Mouse (Mus musculus): ENCODE results near the gene Thoc2. TPM values are rescaled to one million over a fixed set of nuclear protein-coding genes. Genes with fewer than 3 reads are reported as not detected.
"Not testable (repeated sequence)": the region's sequence is repeated elsewhere in the genome, so short reads cannot be mapped to it uniquely, and the experiment has no call there.

The Thoc2 gene
- 109 and 115 TPM in 2 replicates for polyA plus RNA-seq (2016; fragmentation: Nextera tagmentation; extraction: Ambion mirVana)

DNA sequence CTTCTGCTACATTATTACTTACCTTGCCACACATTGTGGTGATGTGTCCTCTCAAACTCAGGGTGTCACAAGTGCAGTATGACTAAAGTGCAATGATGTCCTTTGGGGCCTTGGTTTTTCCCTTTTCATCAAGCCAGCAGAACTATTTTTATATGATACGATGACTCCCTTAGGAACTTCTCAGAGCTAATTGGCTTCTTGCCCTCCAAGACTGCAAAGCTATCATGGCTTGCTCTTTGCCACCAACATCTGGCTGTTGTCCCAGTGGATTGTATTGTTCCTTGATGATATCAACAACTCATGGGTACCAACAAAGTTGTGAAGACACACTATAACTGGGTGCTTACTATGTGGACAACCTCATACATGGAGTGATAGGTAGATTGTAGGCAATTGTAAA lies at the start of gene Thoc2:
TSS of gene Thoc2 (minus strand) at position 101 of the 400 bp plus-strand sequence.
- Histone ChIP-seq H3K9me3 (no peaks in the 10 kb centered on the region), H3K27ac (replicated peaks) (no peak within 1 kb of the TSS), H3K27me3 (no peaks in the 10 kb centered on the region), H3K36me3 (no peaks in the 10 kb centered on the region), H3K4me2 (replicated peaks) (no peak within 1 kb of the TSS), H3K4me1 (no peaks in the 10 kb centered on the region), H3K9ac (replicated peaks) (no peak within 1 kb of the TSS), H3K4me3 (no peak within 1 kb of the TSS)
- WGBS: 95% methylated on average over 1 of the region's 1 CpGs
- no peak for ATAC-seq (ENCODE audit: low FRiP score, low read depth)

DNA sequence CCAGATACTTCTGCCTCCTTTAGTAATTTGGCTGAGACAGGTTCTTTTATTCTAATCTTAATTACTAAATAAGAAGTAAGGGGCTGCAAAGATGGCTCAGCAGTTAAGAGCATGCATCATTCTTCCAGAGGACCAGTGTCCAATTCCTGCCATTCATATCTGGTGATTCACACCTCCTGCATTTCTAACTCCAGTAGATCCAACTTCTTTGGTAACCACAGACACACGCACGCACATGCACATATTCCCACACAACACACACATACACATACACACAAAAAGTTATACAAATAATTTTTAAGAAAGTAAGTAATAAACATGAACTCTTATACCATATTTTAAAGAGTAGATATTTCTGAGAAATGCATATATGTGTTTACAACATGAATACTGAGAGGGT lies 49.6 kb upstream of the Thoc2 start:
- Histone ChIP-seq H3K4me1 (no peaks in the 10 kb centered on the region), H3K4me2 (replicated peaks) (no peak overlapping the region), H3K9me3 (no peaks in the 10 kb centered on the region), H3K36me3 (no peaks in the 10 kb centered on the region), H3K9ac (replicated peaks) (no peak overlapping the region), H3K27me3 (no peaks in the 10 kb centered on the region), H3K4me3 (no peak overlapping the region), H3K27ac (replicated peaks) (no peak overlapping the region)
- 91% methylated on average over 2 of the region's 2 CpGs for WGBS
- ATAC-seq (ENCODE audit: low FRiP score, low read depth): no peak

DNA sequence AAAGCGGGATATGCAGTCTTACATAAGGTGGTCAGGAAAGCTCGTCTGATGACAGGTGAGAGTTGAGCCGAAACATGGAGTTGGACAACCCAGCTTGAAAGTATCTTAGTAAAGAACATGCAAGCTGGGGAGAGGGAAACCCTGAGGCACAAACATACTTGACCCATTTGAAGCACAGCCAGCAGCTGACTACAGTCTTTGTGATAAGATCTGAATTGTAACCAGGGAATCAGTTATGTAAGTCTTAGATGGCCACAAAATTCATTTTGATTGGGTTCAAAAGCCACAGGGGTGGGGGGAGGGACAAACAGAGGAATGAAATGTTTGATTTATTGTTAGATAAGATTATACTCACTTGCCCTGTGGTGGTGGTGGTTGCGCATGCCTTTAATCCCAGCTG lies 48.9 kb upstream of the Thoc2 start:
- 85% methylated on average over 4 of the region's 4 CpGs for WGBS
- no peaks in the 10 kb centered on the region for H3K36me3 ChIP-seq
- H3K9ac ChIP-seq (replicated peaks): no peak overlapping the region

DNA sequence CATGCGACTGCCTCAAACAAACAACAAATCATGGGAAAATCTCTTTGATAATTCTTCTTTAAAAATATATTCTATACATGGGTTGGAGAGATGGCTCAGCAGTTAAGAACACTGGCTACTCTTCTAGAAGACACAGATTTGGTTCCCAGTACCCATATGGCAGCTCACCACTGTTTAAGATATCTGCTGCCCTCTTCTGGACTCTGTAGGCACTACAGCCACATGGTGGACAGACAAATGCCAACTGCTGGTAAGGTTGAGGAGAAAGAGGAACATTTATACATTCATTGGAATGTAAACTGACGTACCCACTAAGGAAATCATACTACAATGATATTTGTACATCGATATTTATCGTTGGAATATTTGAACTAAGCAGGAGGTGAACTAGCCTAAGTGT lies 36.7 kb upstream of the Thoc2 start:
- Histone ChIP-seq H3K9me3 (no peaks in the 10 kb centered on the region), H3K9ac (replicated peaks) (no peak overlapping the region), H3K4me2 (replicated peaks) (no peak overlapping the region), H3K27ac (replicated peaks) (no peak overlapping the region), H3K27me3 (no peaks in the 10 kb centered on the region), H3K4me3 (no peak overlapping the region), H3K4me1 (no peaks in the 10 kb centered on the region), H3K36me3 (no peaks in the 10 kb centered on the region)
- WGBS: 66% methylated on average over 4 of the region's 4 CpGs
- ATAC-seq (ENCODE audit: low FRiP score, low read depth): no peak

More for the DNA sequence above, 48.9 kb upstream of the Thoc2 start:
- H3K9me3 ChIP-seq: no peaks in the 10 kb centered on the region
- H3K27me3 ChIP-seq: no peaks in the 10 kb centered on the region
- no peak overlapping the region for H3K27ac ChIP-seq (replicated peaks)
- H3K4me3 ChIP-seq: no peak overlapping the region
- no peaks in the 10 kb centered on the region for H3K4me1 ChIP-seq
- no peak for ATAC-seq (ENCODE audit: low FRiP score, low read depth)
- no peak overlapping the region for H3K4me2 ChIP-seq (replicated peaks)

DNA sequence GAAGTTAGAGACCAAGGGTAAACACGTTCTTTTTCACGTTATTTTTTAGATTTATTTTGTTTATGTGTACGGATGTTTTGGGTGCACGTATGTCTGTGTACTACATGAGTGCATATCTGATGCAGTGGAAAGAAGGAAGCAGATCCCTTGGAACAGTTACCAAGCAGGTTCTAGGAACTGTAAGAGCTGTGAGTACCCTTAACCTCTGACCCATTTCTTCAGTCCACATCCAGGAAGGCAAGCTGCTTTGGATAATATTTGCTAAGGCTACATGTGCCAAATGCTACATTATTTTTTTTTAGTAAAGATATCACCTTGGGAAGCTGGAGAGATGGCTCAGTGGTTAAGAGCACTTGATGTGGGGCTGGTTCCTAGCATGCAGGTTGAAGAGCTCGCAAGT lies 21.4 kb upstream of the Thoc2 start:
- Histone ChIP-seq H3K4me1 (no peaks in the 10 kb centered on the region), H3K4me3 (no peak overlapping the region), H3K27me3 (no peaks in the 10 kb centered on the region), H3K4me2 (replicated peaks) (no peak overlapping the region), H3K9me3 (no peaks in the 10 kb centered on the region), H3K36me3 (no peaks in the 10 kb centered on the region), H3K27ac (replicated peaks) (no peak overlapping the region), H3K9ac (replicated peaks) (no peak overlapping the region)
- 90% methylated on average over 5 of the region's 5 CpGs for WGBS
- no peak for ATAC-seq (ENCODE audit: low FRiP score, low read depth)

DNA sequence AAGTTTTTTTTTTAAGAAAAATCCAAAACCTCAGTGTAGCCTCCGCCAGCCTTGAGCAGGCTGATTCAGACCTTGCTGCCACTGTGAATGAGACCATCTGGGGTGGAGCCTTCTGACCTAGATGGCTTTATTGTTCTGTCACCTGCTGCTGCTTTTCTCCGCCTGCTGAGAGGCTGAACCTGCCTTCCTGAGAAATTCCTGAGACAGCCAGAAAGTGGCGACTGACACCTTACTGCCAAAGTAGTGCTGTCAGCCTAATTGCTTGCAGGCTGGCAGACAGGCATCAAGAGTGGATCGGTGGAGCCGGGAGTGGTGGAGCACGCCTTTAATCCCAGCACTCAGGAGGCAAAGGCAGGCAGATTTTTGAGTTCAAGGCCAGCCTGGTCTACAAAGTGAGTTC lies 11.3 kb upstream of the Thoc2 start:
- not testable (repeated sequence) for H3K27ac ChIP-seq (replicated peaks); ATAC-seq (ENCODE audit: low FRiP score, low read depth); H3K36me3 ChIP-seq; H3K4me3 ChIP-seq; H3K9me3 ChIP-seq; H3K27me3 ChIP-seq; H3K4me1 ChIP-seq; H3K4me2 ChIP-seq (replicated peaks); H3K9ac ChIP-seq (replicated peaks)
- WGBS: 59% methylated on average over 6 of the region's 6 CpGs

DNA sequence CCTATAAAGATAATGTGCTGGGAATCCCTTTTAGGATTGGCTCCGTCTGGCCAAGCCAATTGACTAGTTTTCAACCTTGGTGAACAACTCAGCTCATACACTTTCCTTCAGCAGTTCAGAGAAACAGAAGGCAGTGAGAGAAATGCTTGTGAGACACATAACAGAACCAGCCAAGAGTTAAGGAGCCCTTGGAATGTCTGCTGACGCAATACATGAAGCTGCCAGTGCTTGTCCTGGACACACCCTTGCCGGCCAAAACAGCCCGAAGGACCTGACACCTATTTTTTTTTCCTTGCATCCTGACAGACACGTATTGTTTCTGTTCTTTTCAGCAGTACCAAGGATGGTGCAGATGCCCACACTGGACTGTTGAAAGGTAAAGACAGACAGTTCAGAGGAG lies 4.2 kb upstream of the Thoc2 start:
- no peaks in the 10 kb centered on the region for H3K4me1 ChIP-seq
- 86% methylated on average over 5 of the region's 5 CpGs for WGBS
- H3K4me2 ChIP-seq (replicated peaks): no peak overlapping the region
- H3K9ac ChIP-seq (replicated peaks): no peak overlapping the region
- H3K36me3 ChIP-seq: no peaks in the 10 kb centered on the region
- no peak for ATAC-seq (ENCODE audit: low FRiP score, low read depth)
- H3K27ac ChIP-seq (replicated peaks): no peak overlapping the region
- no peak overlapping the region for H3K4me3 ChIP-seq
- no peaks in the 10 kb centered on the region for H3K9me3 ChIP-seq
- H3K27me3 ChIP-seq: no peaks in the 10 kb centered on the region

DNA sequence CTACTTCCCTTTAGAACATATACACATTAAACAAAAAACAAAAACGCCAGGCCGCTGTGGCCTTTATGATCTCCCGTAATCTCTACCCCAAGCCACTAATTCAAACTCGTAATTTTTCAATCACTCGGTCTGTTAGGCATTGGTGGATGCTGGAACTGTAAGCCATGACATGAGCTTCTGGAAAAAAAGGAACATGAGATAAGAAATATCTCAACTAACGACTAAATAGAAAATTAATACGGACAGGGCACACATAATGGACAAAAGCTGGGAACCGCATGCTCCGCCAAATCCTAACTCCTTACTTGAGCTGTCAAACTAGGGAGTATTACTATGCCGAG lies 8.4 kb downstream of the Thoc2 start:
- WGBS: 50% methylated on average over 10 of the region's 10 CpGs

DNA sequence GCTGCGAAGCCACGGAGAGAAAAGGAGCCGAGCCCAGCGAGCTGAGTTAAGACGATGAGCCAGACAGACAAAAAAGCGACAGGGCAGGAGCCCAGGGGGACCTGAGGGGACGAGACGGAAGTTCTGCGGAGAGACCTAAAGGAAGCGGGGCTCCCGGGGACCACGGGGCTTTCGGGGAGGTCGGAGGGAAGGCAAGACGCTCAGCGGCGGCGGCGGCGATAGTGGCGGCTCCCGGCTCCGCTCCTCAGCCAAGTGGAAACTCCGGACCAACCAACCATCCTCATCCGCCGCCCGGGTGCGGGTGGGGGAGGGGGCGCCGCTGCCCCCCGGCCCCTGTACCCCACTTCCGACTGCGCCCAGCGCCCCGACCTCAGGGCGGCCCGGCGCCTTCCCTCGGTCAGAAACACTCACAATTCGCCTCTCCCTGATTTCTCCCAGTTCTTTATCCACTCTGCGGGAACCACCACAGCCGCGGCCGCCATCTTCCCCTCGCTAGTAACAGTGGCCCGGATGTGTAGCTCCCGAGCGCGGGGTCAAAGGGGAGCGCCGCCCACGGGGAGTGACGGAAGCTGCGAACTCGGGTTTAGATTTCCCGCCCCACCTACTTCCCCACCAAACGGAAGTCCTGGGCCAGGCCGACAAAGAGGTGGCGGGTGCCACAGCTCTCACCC lies 8.9 kb downstream of the Thoc2 start:
- peak; percentile 98 for ATAC-seq (ENCODE audit: low FRiP score, low read depth)
- peak overlapping the region; percentile 85 for H3K27ac ChIP-seq (replicated peaks)
- no peaks in the 10 kb centered on the region for H3K9me3 ChIP-seq
- peak overlapping the region; percentile 71 for H3K9ac ChIP-seq (replicated peaks)
- H3K4me2 ChIP-seq (replicated peaks): peak overlapping the region; percentile 61
- H3K27me3 ChIP-seq: no peaks in the 10 kb centered on the region
- H3K4me1 ChIP-seq: peaks cover 4% of the 10 kb centered on the region; the same call in 1 of the 2 replicates
- no peaks in the 10 kb centered on the region for H3K36me3 ChIP-seq
- 28% methylated on average over 37 of the region's 59 CpGs for WGBS
- H3K4me3 ChIP-seq: peak overlapping the region; percentile 63

More for the DNA sequence above, 8.4 kb downstream of the Thoc2 start:
- H3K36me3 ChIP-seq: no peaks in the 10 kb centered on the region
- H3K27me3 ChIP-seq: no peaks in the 10 kb centered on the region
- ATAC-seq (ENCODE audit: low FRiP score, low read depth): no peak
- H3K27ac ChIP-seq (replicated peaks): 0 out of 2 replicates have a peak overlapping the region, but pooled peaks have one; percentile 85
- peaks cover 4% of the 10 kb centered on the region; the same call in 1 of the 2 replicates for H3K4me1 ChIP-seq
- peak overlapping the region; percentile 63 for H3K4me3 ChIP-seq
- H3K4me2 ChIP-seq (replicated peaks): peak overlapping the region; percentile 39
- H3K9me3 ChIP-seq: no peaks in the 10 kb centered on the region
- H3K9ac ChIP-seq (replicated peaks): peak overlapping the region; percentile 31; the same call in 1 of the 2 replicates

DNA sequence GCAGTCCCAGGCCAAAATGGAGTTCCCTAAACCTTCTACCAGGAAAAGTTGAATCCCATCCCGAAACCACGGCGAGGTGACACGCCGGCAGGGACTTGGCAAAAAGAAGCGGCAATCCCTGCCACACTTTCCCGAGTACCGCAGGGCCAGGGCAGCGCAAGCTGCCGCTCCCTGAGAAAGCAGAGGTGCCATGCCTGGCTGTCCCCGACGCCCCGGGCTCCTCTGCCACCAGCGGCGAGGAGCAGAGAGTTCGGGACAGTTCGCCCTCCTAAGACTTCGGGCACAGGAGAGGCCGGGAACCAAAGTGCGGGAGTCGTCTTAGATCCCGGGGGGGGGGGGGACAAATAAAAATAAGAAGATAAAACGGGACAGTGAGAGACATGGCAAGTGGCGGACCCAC lies 9.5 kb downstream of the Thoc2 start:
- H3K36me3 ChIP-seq: no peaks in the 10 kb centered on the region
- 15% methylated on average over 24 of the region's 24 CpGs for WGBS
- ATAC-seq (ENCODE audit: low FRiP score, low read depth): peak; percentile 19

DNA sequence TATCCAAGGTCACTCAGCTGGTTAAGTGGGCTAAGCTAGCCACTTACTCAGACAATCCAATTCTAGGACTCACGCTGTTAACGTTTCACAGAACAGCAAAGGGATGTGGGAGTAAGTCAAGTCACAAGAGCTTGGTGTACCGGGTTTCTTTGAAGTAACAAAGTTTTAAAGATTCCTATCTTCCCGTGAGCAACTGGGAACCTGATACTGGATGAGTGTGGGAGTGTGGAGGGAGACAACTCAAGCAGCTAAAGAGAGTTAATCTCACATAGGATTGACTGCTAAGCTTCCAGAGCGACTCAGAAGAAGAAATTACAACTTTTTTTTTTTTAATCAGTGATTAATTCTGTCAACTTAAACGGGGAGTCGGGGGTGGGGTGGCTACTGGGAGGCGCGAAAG lies 10.0 kb downstream of the Thoc2 start:
- Histone ChIP-seq H3K9me3 (no peaks in the 10 kb centered on the region), H3K4me2 (replicated peaks) (peak overlapping the region; percentile 61), H3K4me3 (peak overlapping the region; percentile 63), H3K4me1 (peaks cover 4% of the 10 kb centered on the region; the same call in 1 of the 2 replicates), H3K27me3 (no peaks in the 10 kb centered on the region), H3K27ac (replicated peaks) (no peak overlapping the region), H3K9ac (replicated peaks) (peak overlapping the region; percentile 71), H3K36me3 (no peaks in the 10 kb centered on the region)
- ATAC-seq (ENCODE audit: low FRiP score, low read depth): no peak
- WGBS: 19% methylated on average over 9 of the region's 9 CpGs

More for the DNA sequence above, 9.5 kb downstream of the Thoc2 start:
- no peaks in the 10 kb centered on the region for H3K9me3 ChIP-seq
- peak overlapping the region; percentile 61 for H3K4me2 ChIP-seq (replicated peaks)
- peak overlapping the region; percentile 85 for H3K27ac ChIP-seq (replicated peaks)
- H3K9ac ChIP-seq (replicated peaks): peak overlapping the region; percentile 71
- peak overlapping the region; percentile 63 for H3K4me3 ChIP-seq
- no peaks in the 10 kb centered on the region for H3K27me3 ChIP-seq
- peaks cover 4% of the 10 kb centered on the region; the same call in 1 of the 2 replicates for H3K4me1 ChIP-seq

DNA sequence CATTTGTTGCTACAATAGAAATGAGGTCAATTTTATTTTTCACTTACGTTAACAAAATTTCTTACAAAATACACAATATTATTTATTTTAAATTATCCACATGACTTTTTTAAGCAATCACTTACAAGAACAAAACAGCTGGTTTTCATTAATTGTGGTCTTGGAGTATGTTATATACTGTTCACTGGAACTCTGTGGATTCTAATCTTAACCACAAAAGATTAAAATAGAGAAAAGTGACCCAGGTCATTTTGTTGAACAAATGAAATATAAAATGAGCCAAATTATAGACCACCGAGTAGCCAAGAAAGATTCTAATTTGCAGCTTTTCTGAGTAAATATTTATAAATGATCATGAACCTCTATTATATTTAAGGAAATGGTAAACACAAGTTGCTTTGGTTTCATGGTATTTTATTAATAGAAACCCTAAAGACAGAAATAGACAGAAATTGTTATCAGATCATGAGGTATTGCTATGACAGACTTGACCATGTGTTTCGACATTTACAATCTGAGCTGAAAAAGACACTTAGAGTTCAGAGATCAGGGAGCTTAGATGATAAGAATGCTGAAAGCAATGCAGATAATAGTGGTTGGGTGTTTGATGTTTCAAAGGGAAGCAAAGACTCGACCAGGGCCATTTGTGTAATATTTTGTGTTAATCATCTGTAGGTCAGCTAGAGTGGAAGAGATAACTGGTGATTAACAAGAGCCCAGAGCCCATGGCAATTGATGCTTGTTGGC lies 35.5 kb downstream of the Thoc2 start:
- no peak overlapping the region for H3K4me3 ChIP-seq
- WGBS: 66% methylated on average over 4 of the region's 4 CpGs

More for the DNA sequence above, 35.5 kb downstream of the Thoc2 start:
- H3K27ac ChIP-seq (replicated peaks): no peak overlapping the region
- H3K4me2 ChIP-seq (replicated peaks): no peak overlapping the region
- H3K9ac ChIP-seq (replicated peaks): no peak overlapping the region
- H3K36me3 ChIP-seq: no peaks in the 10 kb centered on the region
- ATAC-seq (ENCODE audit: low FRiP score, low read depth): no peak
- H3K9me3 ChIP-seq: no peaks in the 10 kb centered on the region
- H3K27me3 ChIP-seq: no peaks in the 10 kb centered on the region
- no peaks in the 10 kb centered on the region for H3K4me1 ChIP-seq

Data from midbrain, embryonic 12.5 days (tissue).